Mouse (Mus musculus): ENCODE measurements around the gene Spag9.

Gene Spag9

GRCm38 (mm10) chr11:94150519-94151470 is 154.9 kb downstream of the Spag9 start:
- no peak for DNase-seq (ENCODE audit: low spot score)

GRCm38 (mm10) chr11:94154201-94154600 is 158.3 kb downstream of the Spag9 start:
- DNase-seq (ENCODE audit: low spot score), result no peak

DNA sequence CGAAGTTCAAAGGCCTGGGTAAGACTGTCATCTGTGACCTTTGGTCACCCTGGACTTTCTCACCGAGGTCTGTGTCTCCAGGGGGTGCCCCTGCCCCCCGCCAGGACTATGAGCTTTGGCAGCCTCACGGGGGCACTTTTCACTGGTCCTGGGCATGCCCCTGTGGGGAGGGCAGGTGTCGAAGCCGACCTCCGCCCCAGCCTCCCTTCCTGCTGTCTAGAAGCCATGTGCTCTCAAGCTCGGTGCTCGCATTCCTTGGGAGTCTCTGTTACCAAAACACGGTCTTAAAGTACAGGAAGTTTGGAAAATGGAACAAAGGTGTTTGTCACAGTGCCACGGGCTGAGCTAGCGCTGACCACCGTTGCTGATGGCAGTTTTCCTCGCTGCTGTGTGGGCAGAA is 162.6 kb downstream of the Spag9 start:
- DNase-seq (ENCODE audit: low spot score), result peak; percentile 36

DNA sequence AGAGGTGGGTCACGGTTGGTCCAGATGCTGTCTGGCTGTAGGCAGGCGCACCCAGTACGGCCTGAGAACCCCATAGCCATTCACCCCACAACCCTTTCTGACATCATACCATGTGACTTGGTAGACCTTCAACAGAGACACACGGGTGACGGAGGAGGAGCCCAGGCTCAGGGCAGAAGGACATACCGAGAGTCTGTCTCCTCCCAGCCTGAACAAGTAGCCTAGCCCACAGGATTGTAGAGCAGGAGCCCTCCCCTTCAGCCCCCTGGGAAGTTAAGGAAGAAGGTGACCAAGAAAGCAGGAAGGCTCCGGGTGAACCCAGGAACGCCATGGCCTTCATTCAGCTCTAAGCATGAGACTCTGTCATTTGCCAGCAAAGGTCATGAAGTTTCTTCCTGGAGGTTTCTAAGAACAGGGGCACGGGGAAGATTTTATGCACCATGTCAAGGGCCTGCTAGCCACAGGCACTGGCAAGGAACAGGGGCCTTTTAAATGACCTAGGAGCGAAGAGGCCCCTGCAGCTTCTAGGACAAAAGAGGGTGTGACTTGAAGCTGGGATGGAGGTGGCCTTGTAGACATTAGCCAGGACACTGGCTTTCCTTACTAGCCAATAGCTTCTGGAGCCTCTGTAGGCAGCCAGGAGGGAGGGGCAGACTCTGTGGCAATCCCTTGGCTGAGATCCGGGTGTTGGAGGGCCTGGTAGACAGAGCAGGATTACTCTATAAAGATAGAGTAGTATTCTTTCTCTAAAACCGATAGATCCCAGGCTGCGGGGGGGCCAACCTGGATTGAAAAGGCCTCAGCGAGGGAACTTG is 163.4 kb downstream of the Spag9 start:
- no peak for DNase-seq (ENCODE audit: low spot score)

- DNase-seq (ENCODE audit: low spot score), result no peak
These were observed 164.1 kb downstream of the Spag9 start for GRCm38 (mm10) chr11:94159911-94160415.

DNA sequence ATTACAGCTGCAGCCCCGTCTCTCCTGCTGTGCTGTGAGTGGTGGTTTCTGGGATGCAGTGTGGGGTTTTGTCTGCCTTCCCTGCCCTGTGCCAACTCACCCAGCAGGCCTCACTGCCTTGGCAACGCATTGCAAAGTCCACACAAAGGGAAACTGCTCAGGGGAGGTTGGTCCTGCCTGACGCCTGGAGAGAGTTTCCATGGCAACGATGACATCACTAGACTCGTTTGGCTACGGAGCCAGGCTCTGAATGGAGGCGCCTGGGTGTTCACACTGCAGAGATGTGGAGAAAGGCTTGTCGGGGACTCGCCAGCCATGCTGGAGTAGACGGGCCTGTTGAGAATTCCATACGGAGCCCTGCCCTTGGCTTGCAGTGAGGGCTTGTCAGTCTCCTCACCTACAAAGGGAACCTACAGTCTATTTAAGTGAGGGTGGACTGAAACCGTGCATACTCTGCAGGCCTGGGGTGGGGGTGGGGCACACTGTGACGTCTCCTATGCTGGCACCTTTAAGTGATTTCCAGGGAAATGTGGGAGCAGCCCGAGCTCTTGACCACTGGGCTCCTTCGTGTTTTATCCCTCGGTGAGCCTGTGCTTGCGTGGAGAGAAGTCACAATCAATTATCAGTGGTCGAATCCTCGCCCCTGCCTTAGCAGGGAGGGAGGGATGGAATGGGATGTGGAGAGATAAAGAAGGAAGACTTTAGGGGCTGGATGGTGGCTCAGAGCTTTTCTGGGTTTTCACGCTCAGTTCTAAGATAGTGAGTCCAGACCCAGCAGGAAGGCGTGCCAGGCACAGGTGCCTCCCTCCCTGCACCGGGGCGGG is 164.8 kb downstream of the Spag9 start:
- peak; percentile 98 for DNase-seq (ENCODE audit: low spot score)

GRCm38 (mm10) chr11:94161267-94161646 is 165.4 kb downstream of the Spag9 start:
- peak; percentile 56 for DNase-seq (ENCODE audit: low spot score)

- no peak for DNase-seq (ENCODE audit: low spot score)
These were observed 166.1 kb downstream of the Spag9 start for GRCm38 (mm10) chr11:94161867-94162581.

DNA sequence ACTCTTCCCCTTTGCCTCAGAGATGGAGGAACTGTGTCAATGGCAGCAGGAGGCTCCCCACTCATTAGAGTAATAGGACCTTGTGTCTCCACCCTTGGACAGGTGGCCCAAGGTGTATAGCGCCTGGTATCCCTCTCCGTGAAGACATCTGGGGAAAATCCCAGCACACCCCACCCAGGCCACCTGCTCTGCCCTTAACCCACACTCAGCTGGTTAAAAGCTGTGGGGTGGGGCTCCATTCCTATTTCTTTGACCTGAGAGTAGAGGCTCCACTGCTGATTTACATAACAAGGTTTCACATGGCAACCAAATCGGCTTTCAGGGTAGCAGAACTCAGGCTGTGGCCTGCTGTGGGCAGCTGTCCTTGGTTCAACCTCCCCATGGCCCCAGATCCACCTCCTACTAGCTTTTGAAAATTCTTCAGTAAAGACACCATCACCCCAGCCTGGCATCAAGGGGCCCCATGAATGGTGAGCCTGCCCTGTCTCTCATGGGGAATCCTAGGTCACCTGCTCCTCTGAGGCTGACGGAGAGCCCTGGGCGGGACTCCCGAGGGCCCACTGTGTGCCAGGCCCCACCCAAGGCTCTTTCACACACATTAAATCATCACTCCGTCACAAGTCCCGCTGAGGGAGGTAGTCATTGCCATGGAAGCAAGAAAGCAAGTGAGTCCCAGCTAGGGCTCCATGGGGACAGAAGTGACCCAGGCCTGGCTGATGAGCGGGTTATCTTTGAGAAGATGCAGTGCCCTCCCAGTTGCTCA is 167.3 kb downstream of the Spag9 start:
- DNase-seq (ENCODE audit: low spot score), result no peak

DNA sequence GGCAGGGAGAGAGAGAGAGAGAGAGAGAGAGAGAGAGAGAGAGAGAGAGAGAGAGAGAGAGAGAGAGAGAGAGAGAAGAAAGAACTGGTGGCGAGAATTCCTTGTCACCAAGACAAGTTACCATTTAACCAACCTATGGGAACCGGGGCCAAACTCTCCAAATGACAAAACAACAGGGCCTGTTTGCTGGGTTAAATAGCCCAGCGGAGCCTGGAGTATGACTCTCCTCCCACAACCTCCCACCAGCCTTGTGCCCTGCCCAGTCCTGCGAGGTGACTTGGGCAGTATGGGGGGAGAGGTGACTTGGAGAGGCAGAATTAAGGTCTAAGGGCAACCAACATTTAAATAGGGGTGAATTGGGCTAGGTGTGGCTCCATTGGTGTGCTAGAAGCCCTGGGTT is 169.9 kb downstream of the Spag9 start:
- DNase-seq (ENCODE audit: low spot score), result no peak

GRCm38 (mm10) chr11:94168238-94168637 is 172.3 kb downstream of the Spag9 start:
- no peak for DNase-seq (ENCODE audit: low spot score)

- no peak for DNase-seq (ENCODE audit: low spot score)
These were observed 173.7 kb downstream of the Spag9 start for GRCm38 (mm10) chr11:94169596-94169995.

- DNase-seq (ENCODE audit: low spot score), result no peak
These were observed 175.8 kb downstream of the Spag9 start for GRCm38 (mm10) chr11:94171691-94172090.

- no peak for DNase-seq (ENCODE audit: low spot score)
These were observed 176.3 kb downstream of the Spag9 start for GRCm38 (mm10) chr11:94172186-94172585.

DNA sequence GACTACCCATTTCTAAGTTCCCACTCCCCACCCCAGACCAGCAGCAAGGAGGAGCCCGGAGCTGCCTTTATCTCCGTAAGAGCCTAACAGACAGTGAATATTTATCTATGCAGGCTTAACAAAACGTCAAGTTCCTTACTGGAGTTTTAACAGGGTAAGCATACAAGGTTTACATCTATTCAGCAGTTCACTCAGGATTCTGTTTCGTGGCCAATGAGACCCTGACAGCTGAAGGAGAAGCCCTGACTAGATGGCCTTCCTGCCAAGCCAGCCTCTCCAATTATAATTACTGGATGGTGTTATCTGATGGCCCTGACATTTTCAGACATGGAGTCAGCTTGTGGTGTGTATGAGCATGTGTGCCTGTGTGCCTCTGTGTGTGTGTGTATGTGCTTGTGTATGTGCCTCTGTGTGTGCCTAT is 177.8 kb downstream of the Spag9 start:
- no peak for DNase-seq (ENCODE audit: low spot score)

DNA sequence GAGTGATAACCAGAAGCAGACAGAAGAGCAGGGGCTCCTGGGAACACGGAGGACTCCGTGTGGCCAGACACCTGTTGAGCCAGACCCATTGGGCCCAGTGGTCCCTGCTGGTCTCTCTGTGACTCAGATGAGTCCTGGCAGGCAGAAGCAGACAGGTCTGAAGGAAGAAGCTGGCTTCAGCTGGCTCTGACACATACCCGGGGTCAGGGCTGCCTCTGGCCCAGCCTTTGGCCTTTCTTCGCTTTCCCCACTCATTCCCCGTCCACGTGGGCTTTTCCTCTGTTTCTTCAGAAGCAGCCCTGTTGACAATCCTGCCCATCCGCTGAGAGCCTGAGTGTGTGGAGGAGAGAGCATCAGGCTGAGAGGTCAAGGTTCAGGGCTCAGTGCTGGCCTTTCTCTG is 179.4 kb downstream of the Spag9 start:
- DNase-seq (ENCODE audit: low spot score), result no peak
